In genomic region chr14:25514943-25515512, GRCm38 (mm10) we compare ENCODE assay signal across 16 mouse cellular contexts. TPM values are rescaled to one million over a fixed set of nuclear protein-coding genes. Genes with fewer than 3 reads are reported as not detected.
A peak's percentile ranks its signal among the peaks of the same experiment; 100 is the strongest.
DNase-seq lines count a peak whose midpoint lies in the region; ATAC-seq and TF ChIP-seq lines count a peak whose summit lies in the region.
"Had no signal": no experiment of that assay in that cellular context is flagged by ENCODE, and none has a peak within 500 bp of the region (broad histone marks: within the 10 kb centered on the region; RNA-seq: fewer than 3 reads in every experiment).

No protein-coding gene starts in this region.

- no peak overlapping the region for H3K4me2 ChIP-seq in forebrain, embryonic 14.5 days (ENCODE audit: low read length)
- no peak overlapping the region for H3K4me2 ChIP-seq in heart, embryonic 16.5 days (ENCODE audit: low read depth, low read length)
- no peak overlapping the region for H3K4me2 ChIP-seq in midbrain, embryonic 13.5 days (replicated peaks)
- H3K4me2 ChIP-seq in midbrain, postnatal 0 days (ENCODE audit: low read depth, low read length, poor library complexity, severe bottlenecking) = no peak overlapping the region
- H3K4me2 ChIP-seq: embryonic facial prominence, embryonic 12.5 days; forebrain, embryonic 12.5 days; midbrain, embryonic 11.5 days had no signal

- TF ChIP-seq CTCF in midbrain, postnatal 0 days (IDR thresholded peaks at IDR 0.05) = no peak

- DNase-seq in forebrain, embryonic 10.5 days (ENCODE audit: extremely low spot score, low spot score) = no peak
- DNase-seq in forebrain, embryonic 14.5 days (ENCODE audit: low spot score) = no peak
- no peak for DNase-seq in heart, postnatal 25 days (ENCODE audit: low spot score)
- no peak for DNase-seq in midbrain, postnatal 0 days (ENCODE audit: low spot score)
- peak; percentile 30 for DNase-seq in induced T-regulatory cell, adult 2 months (ENCODE audit: low read depth)
- DNase-seq: cerebellum, adult 9-10 months; gastrocnemius, postnatal 14 days; kidney, postnatal 4 days; layer of hippocampus, postnatal 36 days had no signal

- H3K36me3 ChIP-seq in forebrain, embryonic 10.5 days (replicated peaks) = peaks cover 76% of the 10 kb centered on the region
- H3K36me3 ChIP-seq in forebrain, embryonic 14.5 days (ENCODE audit: control insufficient read depth, insufficient read depth, low read length) = 0 out of 2 replicates have a peak, but pooled peaks cover 14% of the 10 kb centered on the region
- H3K36me3 ChIP-seq in heart, embryonic 16.5 days (ENCODE audit: control insufficient read depth, insufficient read depth) = no peaks in the 10 kb centered on the region
- peaks cover 7% of the 10 kb centered on the region; the same call in 1 of the 2 replicates for H3K36me3 ChIP-seq in midbrain, embryonic 13.5 days
- H3K36me3 ChIP-seq in midbrain, postnatal 0 days (ENCODE audit: insufficient read depth, low read length) = 0 out of 2 replicates have a peak, but pooled peaks cover 4% of the 10 kb centered on the region
- H3K36me3 ChIP-seq: embryonic facial prominence, embryonic 12.5 days; G1E had no signal

- no peak for ATAC-seq in forebrain, embryonic 14.5 days
- no peak for ATAC-seq in heart, embryonic 16.5 days (replicated peaks; ENCODE audit: extremely low read depth, insufficient read depth, low FRiP score)
- no peak for ATAC-seq in midbrain, embryonic 13.5 days
- no peak for ATAC-seq in midbrain, postnatal 0 days (ENCODE audit: low FRiP score)
- ATAC-seq in inflammation-experienced regulatory T-cells, adult 6 months = no peak

- H3K9me3 ChIP-seq in forebrain, embryonic 10.5 days = no peaks in the 10 kb centered on the region
- H3K9me3 ChIP-seq in forebrain, embryonic 14.5 days (replicated peaks; ENCODE audit: control insufficient read depth, low read length) = no peaks in the 10 kb centered on the region
- H3K9me3 ChIP-seq in heart, embryonic 16.5 days (replicated peaks; ENCODE audit: control insufficient read depth, low read length) = no peaks in the 10 kb centered on the region
- H3K9me3 ChIP-seq in midbrain, embryonic 13.5 days = no peaks in the 10 kb centered on the region
- no peaks in the 10 kb centered on the region for H3K9me3 ChIP-seq in midbrain, postnatal 0 days (ENCODE audit: low read length)
- H3K9me3 ChIP-seq: embryonic facial prominence, embryonic 12.5 days; forebrain, embryonic 12.5 days had no signal

- H3K4me1 ChIP-seq in forebrain, embryonic 10.5 days = peaks cover 95% of the 10 kb centered on the region
- H3K4me1 ChIP-seq in forebrain, embryonic 14.5 days (ENCODE audit: control insufficient read depth, insufficient read depth, low read length) = peaks cover 54% of the 10 kb centered on the region
- H3K4me1 ChIP-seq in heart, embryonic 16.5 days (ENCODE audit: control insufficient read depth, insufficient read depth, low read length) = peaks cover 87% of the 10 kb centered on the region
- H3K4me1 ChIP-seq in midbrain, embryonic 13.5 days (replicated peaks) = peaks cover 89% of the 10 kb centered on the region
- H3K4me1 ChIP-seq in midbrain, postnatal 0 days (ENCODE audit: insufficient read depth, low read length) = peaks cover 21% of the 10 kb centered on the region; the same call in 1 of the 2 replicates

- intact Hi-C loops in heart, postnatal 25 days (cut with DNase I) = no loop called here

- no peaks in the 10 kb centered on the region for H3K27me3 ChIP-seq in forebrain, embryonic 10.5 days (ENCODE audit: poor library complexity, severe bottlenecking)
- H3K27me3 ChIP-seq in forebrain, embryonic 14.5 days (replicated peaks; ENCODE audit: control insufficient read depth, insufficient read depth, low read length) = no peaks in the 10 kb centered on the region
- H3K27me3 ChIP-seq in heart, embryonic 16.5 days (ENCODE audit: control insufficient read depth, insufficient read depth, low read length) = no peaks in the 10 kb centered on the region
- no peaks in the 10 kb centered on the region for H3K27me3 ChIP-seq in midbrain, embryonic 13.5 days
- no peaks in the 10 kb centered on the region for H3K27me3 ChIP-seq in midbrain, postnatal 0 days (ENCODE audit: insufficient read depth, low read length)
- H3K27me3 ChIP-seq: embryonic facial prominence, embryonic 12.5 days; forebrain, embryonic 12.5 days had no signal

- no peak overlapping the region for H3K4me3 ChIP-seq in forebrain, embryonic 10.5 days
- no peak overlapping the region for H3K4me3 ChIP-seq in forebrain, embryonic 14.5 days (ENCODE audit: low read depth, low read length)
- H3K4me3 ChIP-seq in heart, embryonic 16.5 days (ENCODE audit: low read length) = no peak overlapping the region
- H3K4me3 ChIP-seq in midbrain, embryonic 13.5 days (replicated peaks) = no peak overlapping the region
- H3K4me3 ChIP-seq in midbrain, postnatal 0 days (ENCODE audit: low read depth, low read length) = no peak overlapping the region
- H3K4me3 ChIP-seq: embryonic facial prominence, embryonic 12.5 days; forebrain, embryonic 12.5 days had no signal

- no peak overlapping the region for H3K9ac ChIP-seq in forebrain, embryonic 14.5 days (ENCODE audit: low read length)
- no peak overlapping the region for H3K9ac ChIP-seq in heart, embryonic 16.5 days (ENCODE audit: low read length)
- H3K9ac ChIP-seq in midbrain, embryonic 13.5 days (replicated peaks) = no peak overlapping the region
- H3K9ac ChIP-seq in midbrain, postnatal 0 days (replicated peaks; ENCODE audit: low read length, poor library complexity, severe bottlenecking) = no peak overlapping the region
- H3K9ac ChIP-seq: embryonic facial prominence, embryonic 12.5 days; forebrain, embryonic 12.5 days had no signal

- WGBS in forebrain, embryonic 10.5 days = 75% methylated on average over 2 of the region's 2 CpGs
- 83% methylated on average over 2 of the region's 2 CpGs for WGBS in forebrain, embryonic 14.5 days
- WGBS in heart, embryonic 16.5 days = 63% methylated on average over 2 of the region's 2 CpGs
- 62% methylated on average over 2 of the region's 2 CpGs for WGBS in midbrain, embryonic 13.5 days
- WGBS in midbrain, postnatal 0 days = 66% methylated on average over 2 of the region's 2 CpGs

- H3K27ac ChIP-seq in forebrain, embryonic 10.5 days = peak overlapping the region; percentile 60; the same call in 1 of the 2 replicates
- no peak overlapping the region for H3K27ac ChIP-seq in forebrain, embryonic 14.5 days (ENCODE audit: low read depth, low read length)
- peak overlapping the region; percentile 30; the same call in 1 of the 2 replicates for H3K27ac ChIP-seq in heart, embryonic 16.5 days (ENCODE audit: low read length)
- 0 out of 2 replicates have a peak overlapping the region, but pooled peaks have one; percentile 2 for H3K27ac ChIP-seq in midbrain, embryonic 13.5 days
- H3K27ac ChIP-seq in midbrain, postnatal 0 days (ENCODE audit: low read depth, low read length) = no peak overlapping the region
- H3K27ac ChIP-seq: embryonic facial prominence, embryonic 12.5 days had no signal

RNA-seq across cellular contexts. Expression of gene Zmiz1, which starts 56.0 kb away (rescaled TPM):
- 38.8 and 42.5 TPM in 2 replicates for polyA plus RNA-seq in forebrain, embryonic 10.5 days (2016; fragmentation: Nextera tagmentation; extraction: Ambion mirVana)
- 37.0 and 43.8 TPM in 2 replicates for polyA plus RNA-seq in forebrain, embryonic 14.5 days (2014; fragmentation: Nextera tagmentation; extraction: Ambion mirVana)
- polyA plus RNA-seq in heart, embryonic 16.5 days (2015; fragmentation: Nextera tagmentation; extraction: Ambion mirVana) = 20.6 and 22.6 TPM in 2 replicates
- total RNA-seq in heart, postnatal 25 days (2021) = 10 to 100 TPM; 40.2 to 49.9 TPM
- 68.8 and 80.3 TPM in 2 replicates for polyA plus RNA-seq in midbrain, embryonic 13.5 days (2015; fragmentation: Nextera tagmentation; extraction: Ambion mirVana)
- 130 and 134 TPM in 2 replicates for total RNA-seq in midbrain, postnatal 0 days (2014; rRNA removed)
- polyA plus RNA-seq in midbrain, postnatal 0 days (2015; fragmentation: Nextera tagmentation; extraction: Ambion mirVana) = 44.0 and 51.7 TPM in 2 replicates
- polyA plus RNA-seq in inflammation-experienced regulatory T-cells, adult 6 months (2017; shearing (Covaris generic)) = 10 to 100 TPM; 24.5 to 30.1 (median 26.1) TPM

Comparison
In these comparisons a context has a peak if more than half of its experiments do, and no peak if none do; other contexts are left out.
1. H3K27ac ChIP-seq: peak in forebrain, embryonic 10.5 days (single experiment), heart, embryonic 16.5 days (single experiment) and midbrain, embryonic 13.5 days (single experiment); none in forebrain, embryonic 14.5 days (single experiment) and midbrain, postnatal 0 days (single experiment).